Mouse (Mus musculus) retina, embryonic 14.5 days (tissue): ENCODE measurements at regions not wholly inside any gene's neighbourhood (a gene's known extent, or its start where the extent isn't known, plus 50 kb on each side); places are given as distances from the start of the nearest gene placed in this dataset.

ENCODE experiments used
- DNase-seq: peaks from one replicate; pipeline ENCODE4 v3.0.0-alpha.2; 2015; ENCODE audit warnings: low spot score

DNA sequence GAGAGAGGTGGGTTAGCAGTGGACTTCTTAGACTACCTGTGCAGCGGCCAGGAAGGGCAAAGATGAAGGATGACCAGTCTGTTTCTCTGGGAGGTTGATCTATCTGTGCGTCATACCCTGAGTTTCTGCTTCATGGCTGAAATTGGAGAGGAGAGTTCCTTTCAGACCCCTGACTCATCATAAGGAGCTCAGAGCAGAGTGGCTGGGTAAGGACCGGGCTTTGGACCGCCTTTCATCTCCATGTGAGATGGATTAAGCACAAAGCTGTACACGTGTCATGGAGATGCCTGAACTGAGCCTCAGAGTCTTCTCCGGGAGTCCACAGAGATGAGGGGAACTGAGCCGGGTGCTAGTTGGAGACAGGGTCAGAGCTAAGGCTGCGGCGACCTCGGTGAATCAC, 80.7 kb upstream of the Gm9887 start:
- no peak for DNase-seq

DNA sequence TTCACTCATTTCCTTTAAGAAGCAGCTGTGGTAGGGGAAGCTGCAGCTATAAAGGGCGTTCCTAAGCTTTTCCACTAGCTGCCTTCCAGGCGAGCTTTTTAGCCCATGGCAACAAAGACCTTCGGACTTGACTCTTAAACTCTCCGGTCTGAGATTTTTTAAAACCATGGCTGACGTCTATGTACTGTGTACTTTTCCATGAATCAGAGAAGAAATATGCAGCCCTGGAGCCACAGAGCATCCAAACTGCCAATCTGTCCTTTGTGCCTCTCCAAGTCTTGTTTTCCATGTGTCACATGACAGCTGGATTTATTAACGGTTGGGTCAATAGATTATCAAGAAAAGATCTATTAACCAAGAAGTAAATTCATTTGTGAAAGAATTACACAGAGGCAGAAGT, 78.9 kb upstream of the Gm9887 start:
- DNase-seq = no peak

DNA sequence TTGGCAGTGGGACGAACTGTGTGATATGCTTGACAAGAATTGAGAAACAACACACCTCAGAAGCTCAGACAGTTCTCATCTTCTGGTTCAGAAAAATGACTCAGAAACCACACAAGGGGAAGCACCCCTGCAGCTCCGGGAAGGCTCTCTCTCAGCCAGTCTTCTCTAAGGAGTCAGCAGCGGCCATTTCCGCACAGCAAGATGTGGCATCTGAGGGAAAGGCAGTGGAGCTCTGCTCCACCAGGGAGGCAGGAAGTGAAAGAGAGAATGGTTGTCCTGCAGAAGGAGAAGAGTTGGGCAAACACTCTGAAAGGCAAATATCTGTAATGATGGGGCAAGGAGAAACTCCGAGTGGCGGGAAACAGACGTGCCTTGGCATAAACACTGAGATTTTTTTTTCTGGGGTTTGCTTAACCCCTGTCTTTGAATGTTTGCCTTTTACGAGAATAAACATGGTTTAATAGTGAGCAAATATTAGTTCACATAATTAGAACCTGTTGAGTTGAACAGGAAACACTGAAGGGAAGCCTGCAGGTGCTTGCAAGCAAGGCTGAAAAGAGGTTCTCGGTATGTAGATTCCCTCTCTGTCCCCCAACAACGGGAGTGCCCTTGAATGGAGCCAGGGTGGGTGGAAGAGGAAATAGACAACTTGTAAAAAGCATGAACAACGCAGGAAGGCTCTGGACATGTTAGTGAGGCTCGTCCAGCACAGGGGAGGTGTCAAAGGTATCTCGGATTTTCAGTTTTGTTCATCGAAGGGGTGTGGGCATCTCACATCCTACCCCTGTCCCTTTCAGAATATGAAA, 75.9 kb upstream of the Gm9887 start:
- DNase-seq = no peak

DNA sequence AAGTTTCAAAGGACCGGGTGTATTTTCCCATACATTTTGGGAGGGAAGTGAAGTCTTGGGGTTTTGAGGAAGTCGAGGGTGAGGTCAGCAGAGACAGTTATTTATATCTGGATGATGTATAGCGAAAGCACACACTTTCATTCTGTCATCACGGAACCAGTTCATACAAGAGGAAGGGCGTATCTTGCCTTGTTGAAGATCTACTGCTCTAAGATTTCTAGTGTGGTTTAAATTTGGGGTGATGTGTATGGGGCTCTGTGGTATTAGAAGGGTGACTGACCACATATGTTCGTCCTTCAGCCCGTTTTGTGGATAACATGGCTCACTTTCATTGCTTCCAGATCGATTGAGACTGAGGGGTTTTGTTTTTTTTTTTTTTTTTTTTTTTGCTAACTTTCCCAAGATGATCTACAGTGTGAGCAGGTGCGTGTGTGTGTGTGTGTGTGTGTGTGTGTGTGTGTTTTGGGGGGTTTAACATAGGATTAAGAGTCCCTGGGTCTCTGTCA, 75.1 kb upstream of the Gm9887 start:
- DNase-seq = no peak

DNA sequence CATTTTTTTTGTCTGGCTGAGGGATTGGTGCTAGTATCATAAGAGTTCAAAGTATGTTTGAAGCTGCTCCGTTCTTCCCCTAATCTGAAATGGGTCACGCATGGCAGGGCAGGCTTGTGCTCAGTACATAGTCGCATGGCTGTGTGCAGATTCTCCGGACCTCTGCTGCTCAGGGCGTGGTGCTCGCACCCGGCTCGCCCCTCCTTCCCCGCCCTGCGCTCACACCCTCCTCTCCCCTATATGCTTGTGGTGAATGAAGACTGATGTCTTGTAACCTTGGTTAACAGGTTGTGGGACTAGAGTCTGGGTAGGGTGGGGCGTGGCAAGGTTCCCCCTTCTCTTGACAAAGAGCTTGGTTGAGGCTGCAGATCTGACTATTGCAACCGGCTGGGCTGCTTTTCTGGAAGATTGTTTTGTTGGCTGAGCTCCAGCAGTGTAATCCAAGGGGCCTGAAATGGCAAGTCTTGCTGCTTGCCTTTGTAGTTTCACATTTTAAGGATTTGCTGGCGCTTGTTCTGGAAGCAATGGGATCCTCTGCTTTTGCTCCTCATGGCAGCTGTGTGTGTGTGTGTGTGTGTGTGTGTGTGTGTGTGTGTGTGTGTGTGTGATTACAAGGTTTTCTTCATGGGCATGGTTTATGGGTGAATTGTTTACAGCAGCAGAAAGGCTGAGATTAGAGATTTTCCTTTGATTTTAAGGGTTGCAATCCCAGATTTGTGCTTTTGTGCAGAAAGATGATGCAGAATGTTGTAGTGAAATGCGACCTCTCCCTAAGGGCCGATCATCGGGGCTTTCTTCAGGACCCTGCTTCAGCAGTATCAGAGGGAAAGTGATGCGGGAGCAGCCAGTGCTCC, 74.4 kb upstream of the Gm9887 start:
- peak; percentile 54 for DNase-seq

- peak; percentile 44 for DNase-seq
Observed at GRCm38 (mm10) chr12:69446085-69446467, 73.8 kb upstream of the Gm9887 start.

GRCm38 (mm10) chr12:69442321-69442720, 70.1 kb upstream of the Gm9887 start:
- no peak for DNase-seq

DNA sequence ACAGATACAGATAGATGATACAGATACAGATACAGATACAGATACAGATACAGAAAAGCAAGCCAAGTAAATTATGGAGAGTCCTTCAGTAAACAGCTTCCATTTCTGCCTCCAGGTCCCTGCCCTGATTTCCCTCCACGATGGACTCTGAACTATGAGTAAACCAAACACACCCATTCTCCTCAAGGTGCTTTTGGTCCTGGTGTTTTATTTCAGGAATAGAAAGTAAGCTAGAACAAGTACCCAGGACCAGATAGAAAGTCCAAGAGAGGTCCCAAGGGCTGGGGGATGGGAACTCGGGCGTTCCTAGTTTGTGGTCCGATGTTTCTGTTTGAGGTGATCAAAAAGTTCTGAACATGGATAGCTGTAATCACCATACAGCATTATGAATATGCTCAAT, 69.5 kb upstream of the Gm9887 start:
- DNase-seq = no peak

GRCm38 (mm10) chr12:69438271-69438670, 66.0 kb upstream of the Gm9887 start:
- DNase-seq = no peak

DNA sequence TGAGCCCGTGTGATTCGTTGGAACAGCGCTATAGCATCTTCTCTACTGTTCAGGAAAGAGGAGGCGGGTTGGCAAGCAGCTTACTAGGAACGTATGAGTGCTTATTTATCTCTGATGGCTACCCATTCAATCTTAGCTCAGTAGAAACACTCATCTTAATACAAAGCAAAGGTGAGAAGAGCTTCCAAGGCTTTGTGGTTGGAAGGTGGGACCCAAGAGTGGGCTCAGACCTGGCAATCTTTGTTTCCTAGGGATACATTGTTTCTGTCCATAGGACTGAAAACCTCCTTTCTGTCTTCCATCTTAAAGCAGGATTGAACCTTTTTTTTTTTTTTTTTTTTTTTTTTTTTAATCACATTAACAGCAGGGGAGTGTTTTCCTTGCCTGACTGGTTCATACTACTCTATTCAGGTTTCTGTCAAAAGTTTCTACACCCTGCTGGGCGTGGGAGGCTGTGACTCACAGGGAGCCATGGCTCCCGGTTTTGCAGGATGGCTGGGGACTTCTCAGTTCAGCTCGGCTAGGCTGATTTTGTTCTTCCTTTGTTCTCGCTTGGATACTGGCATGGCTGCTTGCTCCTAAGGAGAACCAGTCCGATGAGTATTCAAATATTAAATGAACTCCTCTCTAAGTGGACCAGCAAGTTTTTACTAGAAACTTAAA, 64.7 kb upstream of the Gm9887 start:
- peak; percentile 45 for DNase-seq

DNA sequence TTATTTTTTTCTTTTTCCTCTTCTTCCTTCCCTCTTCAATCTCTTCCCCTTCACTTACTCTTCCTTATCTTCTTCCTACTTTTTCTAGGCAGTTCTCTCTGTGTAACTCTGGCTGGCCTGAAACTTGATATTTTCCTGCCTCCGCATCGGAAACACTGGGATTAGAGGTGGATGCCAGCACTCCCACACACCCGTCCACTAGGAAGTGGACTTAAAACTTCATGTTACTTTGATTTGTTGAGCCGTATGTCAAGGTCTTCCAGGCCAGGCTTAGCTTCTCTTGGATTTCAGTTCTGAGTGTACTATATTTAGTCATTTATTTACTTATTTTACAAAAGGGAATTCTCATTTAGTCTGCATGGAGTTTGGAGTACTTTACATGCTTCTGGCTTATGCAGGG, 62.1 kb upstream of the Gm9887 start:
- no peak for DNase-seq

DNA sequence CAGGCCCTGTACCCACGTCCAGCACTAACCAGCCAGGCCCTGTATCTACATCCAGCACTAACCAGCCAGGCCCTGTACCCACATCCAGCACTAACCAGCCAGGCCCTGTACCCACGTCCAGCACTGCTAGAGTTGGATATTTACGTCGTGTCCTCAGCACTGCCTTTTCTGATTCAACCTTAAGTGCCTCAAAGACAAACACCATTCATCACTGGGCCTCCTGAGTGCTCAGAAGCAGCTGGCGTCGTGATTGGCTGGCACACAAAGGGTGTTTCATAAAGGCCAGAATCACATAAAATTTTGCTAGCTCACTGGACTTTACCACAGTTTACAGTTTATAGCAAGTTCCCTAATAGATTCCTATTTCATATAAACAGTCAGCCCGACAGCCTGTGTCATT, 59.8 kb upstream of the Gm9887 start:
- no peak for DNase-seq

GRCm38 (mm10) chr12:69428108-69428507, 55.9 kb upstream of the Gm9887 start:
- no peak for DNase-seq

GRCm38 (mm10) chr12:69425610-69426009, 53.4 kb upstream of the Gm9887 start:
- no peak for DNase-seq

DNA sequence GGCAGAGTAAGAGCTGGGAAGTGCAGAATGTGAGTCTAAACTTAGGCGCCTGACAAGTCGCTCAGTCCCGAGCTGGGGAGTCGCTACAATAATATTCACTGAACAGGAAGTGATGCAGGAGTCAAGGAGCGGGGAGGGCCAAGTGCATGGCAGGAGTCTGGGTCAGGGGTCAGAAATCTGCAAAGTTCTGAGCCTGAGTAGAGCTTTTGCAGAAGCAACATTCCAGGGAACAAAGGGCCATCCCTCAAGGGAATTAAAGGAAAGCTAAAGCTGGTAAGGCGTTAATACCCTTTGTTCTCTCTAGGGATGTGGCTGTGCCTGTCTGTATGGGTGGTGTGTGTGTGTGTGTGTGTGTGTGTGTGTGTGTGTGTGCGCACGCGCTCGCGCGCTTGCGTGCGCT, 52.7 kb upstream of the Gm9887 start:
- peak; percentile 44 for DNase-seq
